Mouse (Mus musculus) thymus, adult 2 months (tissue): Measurements from ENCODE around the gene Tmod3. TPM values are rescaled to one million over a fixed set of nuclear protein-coding genes. Genes with fewer than 3 reads are reported as not detected.

Experiments used
- DNase-seq: peaks from one replicate; pipeline ENCODE4 v3.0.0; 2021
- H3K27ac ChIP-seq: fragments of 200-500 bp; 2 replicates; pipeline ENCODE4 v1.5.1; 2012; ENCODE audit warnings: low read length, control low read depth; ENCODE audit not compliant: control insufficient read depth, insufficient read depth
- H3K27me3 ChIP-seq: fragments of 200-500 bp; 2 replicates; pipeline ENCODE4 v1.6.1; 2012; ENCODE audit warnings: mild to moderate bottlenecking, low read length, moderate library complexity, mixed read lengths; ENCODE audit not compliant: control insufficient read depth, insufficient read depth
- H3K36me3 ChIP-seq: fragments of 200-500 bp; 2 replicates; pipeline ENCODE4 v1.6.1; 2012; ENCODE audit warnings: mild to moderate bottlenecking, low read length, moderate library complexity; ENCODE audit not compliant: control insufficient read depth, insufficient read depth
- H3K4me1 ChIP-seq: fragments of 200-500 bp; replicated peaks from 2 replicates; pipeline ENCODE4 v1.6.1; 2012; ENCODE audit warnings: low read length; ENCODE audit not compliant: control insufficient read depth, insufficient read depth
- H3K4me3 ChIP-seq: fragments of 200-500 bp; 2 replicates; pipeline ENCODE4 v1.5.1; 2012; ENCODE audit warnings: mild to moderate bottlenecking, low read length, control low read depth, moderate library complexity; ENCODE audit not compliant: control insufficient read depth, insufficient read depth
- CTCF ChIP-seq: fragments of 200-500 bp; IDR thresholded peaks from 2 replicates; pipeline ENCODE4 v1.5.1; 2012; ENCODE audit warnings: mild to moderate bottlenecking, control low read depth, low read length, moderate library complexity, borderline replicate concordance; ENCODE audit not compliant: control insufficient read depth, poor library complexity, insufficient read depth; ENCODE audit errors: extremely low read depth
- POLR2A ChIP-seq: fragments of 200-500 bp; IDR thresholded peaks from 2 replicates; pipeline ENCODE4 v1.6.1; 2012; ENCODE audit warnings: mild to moderate bottlenecking, low read length, control low read depth, moderate library complexity; ENCODE audit not compliant: control insufficient read depth, poor library complexity, insufficient read depth; ENCODE audit errors: extremely low read depth
- WGBS: fragments of 180-500 bp; shearing (Covaris S2); methylation state at CpG from one replicate; pipeline ENCODE4 v1.1.7; 2018; 5-methylcytosine and 5-hydroxymethylcytosine counted together
- polyA plus RNA-seq: library from polyadenylated mRNA; depleted of rRNA; stranded (reverse); fragments of >200 nt; gene quantifications from 2 replicates; pipeline ENCODE4 v1.2.3, GENCODE M21; 2012

The Tmod3 gene
- polyA plus RNA-seq, 1 experiment = 32.0 TPM

DNA sequence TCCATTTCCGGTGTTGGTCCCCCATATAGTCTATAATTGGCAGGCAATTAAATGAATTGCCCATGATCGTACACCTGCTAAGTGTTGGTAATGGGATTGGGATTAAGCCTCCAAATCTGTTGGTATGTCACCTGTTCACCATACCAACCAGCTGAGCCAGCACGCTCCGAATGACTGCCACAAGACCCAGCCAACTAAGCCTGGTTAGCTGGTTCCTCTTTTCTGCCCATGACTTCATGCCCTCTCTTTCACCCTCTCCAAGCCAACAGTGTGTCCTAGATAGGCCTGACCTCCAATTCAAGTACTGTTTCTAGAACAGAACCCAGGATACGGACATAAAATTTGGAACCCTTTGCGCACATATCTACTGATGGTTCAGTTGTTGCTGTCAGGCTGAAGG is 8.9 kb upstream of the Tmod3 start:
- Histone ChIP-seq H3K27me3 (no peaks in the 10 kb centered on the region), H3K27ac (no peak overlapping the region), H3K4me3 (no peak overlapping the region), H3K4me1 (no peaks in the 10 kb centered on the region), H3K36me3 (no peaks in the 10 kb centered on the region)
- TF ChIP-seq POLR2A (no peak), CTCF (no peak)
- no peak for DNase-seq
- WGBS = 72% methylated on average over 6 of the region's 6 CpGs

DNA sequence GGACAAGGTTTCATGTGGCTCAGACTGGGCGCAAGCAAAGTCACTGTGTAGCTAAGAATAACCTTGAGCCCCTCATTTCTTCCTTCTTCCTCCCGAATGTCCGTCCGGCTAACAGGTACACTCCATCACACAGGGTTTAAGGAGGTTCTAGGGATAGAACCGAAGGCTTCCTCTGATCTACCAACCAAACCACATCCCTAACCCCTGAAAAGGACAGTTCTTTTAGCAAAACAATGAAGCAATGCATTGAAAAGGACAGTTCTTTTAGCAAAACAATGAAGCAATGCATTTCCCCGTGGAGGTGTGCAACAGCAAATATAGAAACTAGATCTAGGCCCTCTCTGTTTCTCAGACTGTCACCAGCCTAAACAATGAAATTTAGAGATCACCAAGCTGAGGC is 5.4 kb upstream of the Tmod3 start:
- Histone ChIP-seq H3K4me1 (no peaks in the 10 kb centered on the region), H3K36me3 (no peaks in the 10 kb centered on the region), H3K4me3 (no peak overlapping the region), H3K27me3 (no peaks in the 10 kb centered on the region), H3K27ac (no peak overlapping the region)
- no peak for DNase-seq
- TF ChIP-seq CTCF = no peak
- TF ChIP-seq POLR2A = no peak
- 87% methylated on average over 6 of the region's 6 CpGs for WGBS

- H3K36me3 ChIP-seq = no peaks in the 10 kb centered on the region
- no peaks in the 10 kb centered on the region for H3K27me3 ChIP-seq
- TF ChIP-seq CTCF (no peak), POLR2A (no peak)
- H3K4me1 ChIP-seq = peaks cover 3% of the 10 kb centered on the region; the same call in 1 of the 2 replicates
- WGBS = 87% methylated on average over 6 of the region's 6 CpGs
- no peak overlapping the region for H3K4me3 ChIP-seq
- no peak for DNase-seq
- H3K27ac ChIP-seq = no peak overlapping the region
Measured at GRCm38 (mm10) chr9:75563622-75564021, 4.2 kb upstream of the Tmod3 start.

GRCm38 (mm10) chr9:75563176-75563575 is 3.7 kb upstream of the Tmod3 start:
- H3K4me1 ChIP-seq = peaks cover 3% of the 10 kb centered on the region; the same call in 1 of the 2 replicates
- DNase-seq = no peak
- no peak overlapping the region for H3K4me3 ChIP-seq
- H3K36me3 ChIP-seq = no peaks in the 10 kb centered on the region
- H3K27ac ChIP-seq = no peak overlapping the region
- no peak for TF ChIP-seq CTCF
- H3K27me3 ChIP-seq = no peaks in the 10 kb centered on the region
- WGBS = 86% methylated on average over 2 of the region's 2 CpGs

DNA sequence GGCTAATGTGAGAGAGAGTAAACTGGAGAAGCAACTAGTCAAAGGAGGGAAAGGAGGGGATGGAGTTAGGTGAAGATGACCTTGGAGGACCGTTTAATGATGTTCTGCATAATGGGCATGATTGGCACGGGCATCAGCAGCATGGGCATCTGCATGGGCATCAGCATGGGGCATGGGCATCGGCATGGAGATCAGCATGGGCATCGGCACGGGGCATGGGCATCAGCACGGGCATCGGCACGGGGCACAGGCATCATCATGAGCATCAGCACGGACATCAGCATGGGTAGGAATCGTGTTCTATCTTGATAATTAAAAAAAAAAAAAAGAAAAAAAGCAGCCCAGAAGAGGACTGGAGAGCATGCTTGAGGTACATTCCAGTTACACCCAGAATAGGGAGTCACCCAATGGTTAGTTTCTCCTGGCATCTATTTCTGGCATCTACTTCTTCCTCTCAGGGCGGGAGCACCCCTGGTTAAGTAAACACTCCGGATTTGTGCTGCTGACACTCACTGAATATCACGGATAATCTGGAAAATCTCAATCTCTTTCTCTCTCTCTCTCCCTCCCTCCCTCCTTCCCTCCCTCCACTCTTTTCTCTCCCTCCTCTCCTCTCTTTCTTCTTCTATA is 1.7 kb upstream of the Tmod3 start:
- no peak overlapping the region for H3K4me3 ChIP-seq
- DNase-seq = no peak
- no peak overlapping the region for H3K27ac ChIP-seq
- no peak for TF ChIP-seq CTCF
- no peak for TF ChIP-seq POLR2A
- H3K4me1 ChIP-seq = peaks cover 3% of the 10 kb centered on the region; the same call in 1 of the 2 replicates
- 92% methylated on average over 13 of the region's 13 CpGs for WGBS
- H3K27me3 ChIP-seq = no peaks in the 10 kb centered on the region
- no peaks in the 10 kb centered on the region for H3K36me3 ChIP-seq

- Histone ChIP-seq H3K36me3 (no peaks in the 10 kb centered on the region), H3K4me1 (peaks cover 3% of the 10 kb centered on the region; the same call in 1 of the 2 replicates), H3K27me3 (no peaks in the 10 kb centered on the region), H3K27ac (no peak overlapping the region), H3K4me3 (no peak overlapping the region)
- no peak for DNase-seq
- TF ChIP-seq CTCF (no peak), POLR2A (no peak)
Measured at GRCm38 (mm10) chr9:75560353-75560752, 896 bp upstream of the Tmod3 start.
